Mouse (Mus musculus) liver, embryonic 14.5 days (tissue): ENCODE measurements at regions not wholly inside any gene's neighbourhood (a gene's known extent, or its start where the extent isn't known, plus 50 kb on each side); places are given as distances from the start of the nearest gene placed in this dataset.

Source experiments
- ATAC-seq: fragments of 200-750 bp; cut with Nextera tagmentation; 2 replicates; pipeline ENCODE4 v1.8.0; 2017; ENCODE audit warnings: moderate number of reproducible peaks, mild to moderate bottlenecking, moderate library complexity; ENCODE audit not compliant: insufficient read depth
- DNase-seq, 3 experiments: peaks; one replicate each; pipeline ENCODE4 v3.0.0-alpha.2; 2012 to 2013; ENCODE audit warnings: low read depth in 3 of 3, low spot score in 3 of 3
- H3K27ac ChIP-seq: fragments of 300-500 bp; sonication (generic); 2 replicates; pipeline ENCODE4 v1.5.1; 2014; ENCODE audit warnings: moderate library complexity, mild to moderate bottlenecking, control low read depth, inconsistent platforms
- H3K27me3 ChIP-seq: fragments of 300-500 bp; sonication (generic); 2 replicates; pipeline ENCODE4 v1.6.1; 2014; ENCODE audit warnings: mild to moderate bottlenecking, low read length, moderate library complexity; ENCODE audit not compliant: control insufficient read depth, insufficient read depth
- H3K36me3 ChIP-seq: fragments of 300-500 bp; sonication (generic); replicated peaks from 2 replicates; pipeline ENCODE4 v1.6.1; 2014; ENCODE audit warnings: low read depth; ENCODE audit not compliant: control insufficient read depth, insufficient read depth
- H3K4me1 ChIP-seq, 2 experiments: fragments of 200-500 bp in 1 of 2; fragments of 300-500 bp in 1 of 2; sonication (generic) in 1 of 2; replicated peaks; 2 replicates each; pipeline ENCODE4 v1.6.1; 2012 to 2014; ENCODE audit warnings: antibody characterized with exemption in 1 of 2, inconsistent platforms in 1 of 2, low read length in 1 of 2; ENCODE audit not compliant: control insufficient read depth in 2 of 2, insufficient read depth in 2 of 2
- H3K4me2 ChIP-seq: fragments of 300-500 bp; sonication (generic); 2 replicates; pipeline ENCODE4 v1.6.1; 2014; ENCODE audit warnings: low read depth, mild to moderate bottlenecking, control low read depth, moderate library complexity
- H3K4me3 ChIP-seq, 2 experiments: fragments of 200-500 bp in 1 of 2; fragments of 300-500 bp in 1 of 2; sonication (generic) in 1 of 2; 2 replicates each; pipeline ENCODE4 v1.5.1; 2012 to 2014; ENCODE audit warnings: low read depth in 2 of 2, low read length in 2 of 2, mild to moderate bottlenecking in 2 of 2, control low read depth in 1 of 2, inconsistent platforms in 1 of 2, moderate library complexity in 1 of 2; ENCODE audit not compliant: insufficient read depth in 1 of 2
- H3K9ac ChIP-seq: fragments of 300-500 bp; sonication (generic); replicated peaks from 2 replicates; pipeline ENCODE4 v1.6.1; 2014; ENCODE audit warnings: mild to moderate bottlenecking, control low read depth, moderate library complexity
- H3K9me3 ChIP-seq: fragments of 300-500 bp; sonication (generic); 2 replicates; pipeline ENCODE4 v1.6.1; 2016; ENCODE audit warnings: low read length, mixed read lengths; ENCODE audit not compliant: control insufficient read depth
- CTCF ChIP-seq: IDR thresholded peaks from 2 replicates; pipeline ENCODE4 v1.5.1; 2016; ENCODE audit warnings: antibody characterized with exemption, low read depth, control low read depth
- EP300 ChIP-seq: IDR thresholded peaks from 2 replicates; pipeline ENCODE4 v1.6.1; 2016; ENCODE audit warnings: antibody characterized with exemption, low read depth
- whole genome bisulfite sequencing: fragments of 180-500 bp; shearing (Covaris S2); extraction: QIAGEN DNeasy Blood & Tissue Kit; methylation state at CpG from one replicate; pipeline ENCODE4 v1.1.7; 2014; ENCODE audit not compliant: insufficient replicate concordance; 5-methylcytosine and 5-hydroxymethylcytosine counted together

- ATAC-seq = no peak
- Histone ChIP-seq H3K4me1 (no peaks in the 10 kb centered on the region), H3K9me3 (no peaks in the 10 kb centered on the region), H3K4me2 (no peak overlapping the region), H3K9ac (no peak overlapping the region), H3K27me3 (no peaks in the 10 kb centered on the region), H3K4me3 (no peak overlapping the region), H3K36me3 (no peaks in the 10 kb centered on the region), H3K27ac (no peak overlapping the region)
- WGBS = 57% methylated on average over 5 of the region's 5 CpGs
- TF ChIP-seq CTCF = no peak
- no peak for TF ChIP-seq EP300
- no peak for DNase-seq
Observed at GRCm38 (mm10) chr7:118309733-118310132, 66.3 kb upstream of the Smg1 start.

DNA sequence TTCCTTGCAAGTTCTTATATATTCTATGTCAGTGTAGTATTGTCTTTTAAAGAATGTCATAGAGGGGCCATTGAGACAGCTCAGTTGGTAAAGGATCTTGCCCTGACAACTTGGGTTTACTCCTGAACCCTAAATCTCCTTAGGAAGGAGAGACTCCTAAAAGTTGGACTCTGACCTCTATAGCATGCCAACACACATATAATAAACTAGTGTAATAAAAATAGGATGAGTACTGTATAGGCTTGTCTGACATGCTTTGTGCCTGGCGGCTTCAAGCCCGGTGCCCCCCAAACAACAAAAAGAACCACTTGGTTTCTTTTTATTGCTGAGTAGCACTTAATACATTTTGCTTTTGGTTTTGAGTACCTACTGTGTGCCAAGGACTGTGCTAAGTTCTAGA is 65.4 kb upstream of the Smg1 start:
- H3K4me2 ChIP-seq = no peak overlapping the region
- no peaks in the 10 kb centered on the region for H3K9me3 ChIP-seq
- WGBS = 78% methylated on average over 2 of the region's 2 CpGs

DNA sequence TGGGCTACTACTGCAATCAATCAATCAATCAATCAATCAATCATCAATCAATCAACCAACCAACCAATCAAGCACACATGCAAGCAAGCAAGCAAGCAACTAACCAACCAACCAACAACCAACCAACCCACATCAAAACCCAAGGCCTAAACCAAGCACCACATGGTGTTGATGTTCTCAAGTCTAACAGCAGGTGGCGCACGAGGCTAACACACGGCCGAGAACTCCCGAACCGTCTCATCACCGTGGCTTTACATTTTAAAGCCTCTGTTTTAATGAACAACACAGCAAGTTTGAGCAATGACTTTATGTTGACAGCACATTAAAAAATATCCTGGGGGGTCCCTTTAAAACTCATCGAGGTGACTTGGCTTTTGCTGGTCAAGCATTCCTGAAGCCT is 61.3 kb upstream of the Smg1 start:
- H3K4me2 ChIP-seq = no peak overlapping the region
- DNase-seq (peak; percentile 23 to 49 (median 33)), ATAC-seq (no peak; the same call in 1 of the 2 replicates)
- H3K4me1 ChIP-seq = no peaks in the 10 kb centered on the region
- H3K9me3 ChIP-seq = no peaks in the 10 kb centered on the region
- under 1% methylated on average over 8 of the region's 8 CpGs for WGBS
- TF ChIP-seq EP300 = no peak
- peak; percentile 96 for TF ChIP-seq CTCF
- H3K36me3 ChIP-seq = no peaks in the 10 kb centered on the region
- H3K27ac ChIP-seq = no peak overlapping the region
- no peak overlapping the region for H3K9ac ChIP-seq
- H3K27me3 ChIP-seq = no peaks in the 10 kb centered on the region
- H3K4me3 ChIP-seq = no peak overlapping the region

More for the DNA sequence above, 65.4 kb upstream of the Smg1 start:
- Histone ChIP-seq H3K4me3 (no peak overlapping the region), H3K27ac (no peak overlapping the region), H3K9ac (no peak overlapping the region), H3K27me3 (no peaks in the 10 kb centered on the region), H3K4me1 (no peaks in the 10 kb centered on the region), H3K36me3 (no peaks in the 10 kb centered on the region)
- no peak for DNase-seq
- no peak for ATAC-seq
- TF ChIP-seq CTCF = no peak
- no peak for TF ChIP-seq EP300

GRCm38 (mm10) chr7:118304338-118304737 is 60.9 kb upstream of the Smg1 start:
- Histone ChIP-seq H3K36me3 (no peaks in the 10 kb centered on the region), H3K27me3 (no peaks in the 10 kb centered on the region), H3K9ac (no peak overlapping the region), H3K9me3 (no peaks in the 10 kb centered on the region), H3K27ac (no peak overlapping the region), H3K4me1 (no peaks in the 10 kb centered on the region), H3K4me2 (no peak overlapping the region), H3K4me3 (no peak overlapping the region)
- DNase-seq (no peak), ATAC-seq (no peak)
- 50% methylated on average over 2 of the region's 2 CpGs for WGBS
- TF ChIP-seq EP300 = no peak
- TF ChIP-seq CTCF = no peak

DNA sequence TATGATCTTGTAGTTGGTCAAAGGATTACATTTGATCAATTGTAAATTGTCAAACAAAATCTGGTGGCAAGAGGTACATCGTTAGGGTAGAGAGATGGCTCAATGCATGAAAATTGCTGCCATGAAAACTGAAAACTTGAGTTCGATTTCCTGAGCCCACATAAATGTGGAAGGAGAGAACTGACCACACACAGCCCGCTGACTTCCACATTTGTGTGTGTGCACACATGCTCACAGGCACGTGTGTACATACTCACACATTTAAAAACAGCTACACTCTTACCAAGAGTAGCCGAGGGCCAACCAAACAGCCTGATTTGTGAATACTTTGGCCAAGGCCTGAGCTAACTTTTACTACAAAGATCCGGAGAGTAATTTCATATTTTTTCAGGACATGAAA is 60.5 kb upstream of the Smg1 start:
- Histone ChIP-seq H3K9ac (no peak overlapping the region), H3K36me3 (no peaks in the 10 kb centered on the region), H3K4me2 (no peak overlapping the region), H3K4me3 (no peak overlapping the region), H3K27ac (no peak overlapping the region), H3K27me3 (no peaks in the 10 kb centered on the region), H3K4me1 (no peaks in the 10 kb centered on the region), H3K9me3 (no peaks in the 10 kb centered on the region)
- DNase-seq = no peak
- TF ChIP-seq CTCF = no peak
- no peak for TF ChIP-seq EP300
- WGBS = 60% methylated on average over 6 of the region's 6 CpGs
- ATAC-seq = no peak
